Mouse (Mus musculus): ENCODE measurements at regions not wholly inside any gene's neighbourhood (a gene's known extent, or its start where the extent isn't known, plus 50 kb on each side); places are given as distances from the start of the nearest gene placed in this dataset.
A peak's percentile ranks its signal among the peaks of the same experiment; 100 is the strongest.

DNA sequence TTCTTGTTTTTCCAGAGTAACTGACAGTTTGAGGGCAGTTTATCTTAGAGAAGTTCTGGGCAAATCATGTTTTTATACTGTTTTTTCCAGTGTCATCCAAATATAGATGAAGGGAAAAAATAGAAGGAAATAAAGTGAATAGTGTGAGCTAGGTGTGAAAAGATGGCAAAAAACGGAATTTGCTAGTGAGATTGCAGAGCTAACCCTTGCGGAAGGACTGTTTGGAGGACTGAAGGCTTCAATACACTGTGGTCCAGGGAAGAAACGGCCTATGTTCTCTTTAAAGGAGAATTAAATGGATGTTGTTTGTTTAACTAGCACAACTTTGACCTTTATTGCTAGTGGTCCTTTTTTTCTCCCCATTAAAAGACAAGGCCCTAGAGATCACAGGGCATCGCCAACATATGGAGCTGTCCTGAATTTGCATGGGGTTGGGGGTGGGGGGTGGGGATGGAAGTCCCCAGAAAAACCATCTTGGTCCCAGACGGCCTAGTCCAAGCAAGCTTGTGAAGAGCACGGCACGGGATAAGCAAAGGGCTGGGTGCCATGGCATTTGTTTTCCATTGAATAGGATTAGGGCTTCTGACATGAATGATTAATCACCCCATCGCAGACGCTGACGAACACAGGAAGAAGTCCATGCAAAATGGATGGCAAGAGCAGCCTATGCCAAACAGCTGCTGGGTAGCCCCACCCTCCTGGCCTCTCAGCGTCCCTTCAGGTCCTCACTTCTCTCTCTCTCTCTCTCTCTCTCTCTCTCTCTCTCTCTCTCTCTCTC lies 480.0 kb downstream of the Nuf2 start:
- DNase-seq (ENCODE audit: low spot score), result peak; percentile 37

DNA sequence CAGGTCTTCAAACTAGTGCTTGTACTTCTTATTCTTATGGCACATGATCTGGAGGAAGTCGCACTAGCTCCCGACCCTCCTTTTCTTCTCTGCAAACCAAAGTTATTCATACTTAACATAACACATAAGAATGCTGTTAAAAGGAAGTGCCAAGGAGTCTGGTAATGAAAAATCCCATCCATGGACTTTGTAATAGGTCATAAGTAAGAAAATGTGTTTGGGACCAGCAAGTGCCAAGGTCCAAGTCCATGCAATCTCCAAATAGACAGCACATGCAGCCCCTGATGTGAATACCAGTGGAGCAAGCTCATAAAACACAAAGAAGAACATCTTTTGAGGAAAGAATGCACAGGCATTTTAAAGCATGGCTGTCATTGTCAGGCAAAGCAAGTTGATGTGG lies 481.4 kb downstream of the Nuf2 start:
- no peak for DNase-seq (ENCODE audit: low spot score)

DNA sequence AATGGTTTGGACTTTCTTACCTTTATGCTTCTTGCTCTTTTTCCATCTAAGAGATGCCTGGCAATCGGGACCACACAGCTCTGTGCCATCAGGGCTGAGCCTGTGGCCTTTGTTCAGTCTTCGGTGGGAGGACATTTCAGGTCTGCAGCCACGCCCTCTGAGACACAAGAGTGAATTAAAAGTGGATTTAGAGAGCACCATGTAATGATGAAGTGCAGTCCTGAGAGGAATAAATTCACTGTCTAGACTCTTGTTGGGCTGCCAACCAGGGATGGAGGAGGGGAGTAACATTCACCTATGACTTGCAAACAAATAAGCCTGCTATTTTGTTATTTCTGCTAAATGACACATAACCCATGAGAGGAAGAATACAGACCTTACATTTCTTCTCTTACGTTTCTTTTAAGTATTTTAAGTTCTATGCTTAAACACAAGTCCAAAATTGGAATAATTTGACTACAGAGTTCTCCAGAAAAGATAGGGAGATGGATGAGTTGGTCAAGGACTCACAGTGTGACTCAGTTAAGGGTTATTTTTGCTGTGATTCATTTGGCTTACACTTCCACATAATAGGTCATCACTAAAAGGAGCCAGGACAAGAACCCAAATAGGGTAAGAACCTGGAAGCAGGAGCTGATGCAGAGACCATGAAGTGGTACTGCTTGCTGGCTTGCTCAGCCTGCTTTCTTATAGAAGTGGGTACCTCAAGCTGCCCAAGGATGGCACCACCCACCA lies 484.3 kb downstream of the Nuf2 start:
- DNase-seq (ENCODE audit: low spot score), result no peak

DNA sequence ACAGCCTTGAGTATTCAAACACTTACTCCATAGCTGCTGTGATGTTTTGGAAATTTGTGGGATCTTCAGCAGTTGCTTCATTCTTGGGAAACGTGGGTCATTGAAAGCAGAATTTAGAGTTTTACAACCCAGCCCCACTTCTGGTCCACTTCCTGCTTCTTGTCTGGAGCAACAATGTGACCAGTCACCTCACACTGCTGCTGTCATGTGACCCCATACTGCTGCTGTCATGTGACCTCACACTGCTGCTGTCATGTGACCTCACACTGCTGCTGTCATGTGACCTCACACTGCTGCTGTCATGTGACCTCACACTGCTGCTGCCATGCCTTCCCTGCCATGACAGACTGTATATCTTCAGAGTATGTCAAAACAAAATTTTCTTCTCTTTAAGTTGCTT lies 497.7 kb downstream of the Nuf2 start:
- DNase-seq (ENCODE audit: low spot score), result no peak

DNA sequence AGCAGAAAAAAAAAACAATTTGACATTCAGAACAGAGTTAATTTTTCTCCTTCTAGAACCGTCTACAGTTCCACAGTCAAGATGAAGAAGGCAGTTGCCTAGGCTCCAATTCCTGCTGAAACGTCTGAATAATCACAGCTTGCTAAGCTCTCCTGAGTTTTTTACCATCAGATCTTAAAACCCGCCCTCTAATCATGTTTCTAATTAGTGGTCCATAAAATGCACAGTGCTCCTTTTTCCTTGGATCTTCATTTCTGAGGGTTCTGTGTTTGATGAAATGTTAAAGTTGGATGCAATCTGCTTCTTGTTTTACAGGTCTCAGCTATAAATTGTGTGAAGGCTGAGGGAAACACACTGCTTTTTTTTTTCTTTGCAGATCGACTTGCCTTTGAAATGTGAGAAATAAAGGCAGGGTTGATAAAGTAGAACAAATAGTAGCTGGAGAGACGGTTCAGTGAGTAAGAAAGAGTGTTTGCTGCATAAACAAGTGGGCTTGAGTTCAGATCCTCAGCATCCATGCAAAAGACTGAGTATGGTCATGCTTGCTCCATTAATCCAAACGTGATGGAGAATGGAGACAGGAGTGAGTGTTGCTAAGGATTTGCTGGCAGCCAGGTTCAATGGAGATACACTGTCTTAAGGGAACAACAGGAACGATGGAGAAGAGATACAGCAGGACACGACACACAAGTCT lies 499.3 kb downstream of the Nuf2 start:
- no peak for DNase-seq (ENCODE audit: low spot score)

DNA sequence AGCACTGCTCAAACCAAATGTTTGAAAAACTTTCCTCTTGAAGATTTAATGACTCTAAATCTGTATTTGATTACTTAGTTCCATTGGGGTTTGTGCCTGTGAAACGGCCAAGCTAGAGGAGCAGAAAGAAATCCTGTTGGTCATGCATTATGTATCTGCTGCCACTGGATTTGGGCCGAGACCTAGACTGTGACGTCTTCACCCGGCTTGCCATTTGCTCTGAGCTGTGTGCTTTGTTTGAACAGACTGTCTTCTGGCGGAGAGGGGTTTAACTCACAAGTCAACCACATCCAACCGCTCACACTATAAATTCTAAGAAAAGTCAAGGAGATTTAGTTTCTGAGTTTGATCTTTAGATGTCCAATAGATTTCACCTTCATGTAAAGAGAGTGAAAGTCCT lies 503.6 kb downstream of the Nuf2 start:
- no peak for DNase-seq (ENCODE audit: low spot score)

DNA sequence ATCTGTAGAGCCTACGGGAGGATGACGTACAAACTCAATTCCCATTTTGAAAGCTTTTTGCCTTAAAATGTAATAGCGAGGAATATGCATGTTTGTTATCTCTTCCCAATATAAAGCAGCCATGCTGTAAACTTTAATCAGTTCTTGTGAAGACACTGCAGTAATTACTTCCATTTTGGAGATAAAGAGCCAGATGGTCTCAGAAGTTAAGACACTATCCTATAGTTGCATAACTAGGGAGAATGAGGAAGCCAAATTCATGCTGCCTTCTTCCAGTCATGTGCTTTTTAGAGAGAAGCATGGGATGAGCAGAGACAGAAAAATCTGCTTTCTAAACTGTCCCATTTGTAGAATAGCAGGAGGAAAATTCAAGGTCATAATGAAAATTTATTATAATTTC lies 504.0 kb downstream of the Nuf2 start:
- DNase-seq (ENCODE audit: low spot score), result no peak

DNA sequence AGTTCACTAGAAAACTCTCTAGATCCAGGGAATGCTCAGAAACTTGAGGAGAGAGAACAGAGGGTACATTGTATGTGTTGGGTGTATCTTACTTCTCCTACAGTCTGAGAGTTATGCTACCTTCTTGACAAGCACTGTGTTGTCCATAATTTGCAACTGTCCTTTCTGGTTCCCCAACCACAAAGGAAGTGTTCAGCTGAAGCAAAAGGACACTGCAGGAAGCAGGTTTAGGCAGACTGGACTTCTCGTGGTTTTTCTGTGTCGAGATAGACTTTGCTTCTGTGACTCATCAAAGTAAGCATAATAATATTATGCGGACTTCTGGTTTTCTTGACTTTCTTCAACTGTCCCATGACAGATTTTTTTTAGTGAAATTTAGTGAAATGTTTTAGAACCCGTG lies 506.7 kb downstream of the Nuf2 start:
- no peak for DNase-seq (ENCODE audit: low spot score)

DNA sequence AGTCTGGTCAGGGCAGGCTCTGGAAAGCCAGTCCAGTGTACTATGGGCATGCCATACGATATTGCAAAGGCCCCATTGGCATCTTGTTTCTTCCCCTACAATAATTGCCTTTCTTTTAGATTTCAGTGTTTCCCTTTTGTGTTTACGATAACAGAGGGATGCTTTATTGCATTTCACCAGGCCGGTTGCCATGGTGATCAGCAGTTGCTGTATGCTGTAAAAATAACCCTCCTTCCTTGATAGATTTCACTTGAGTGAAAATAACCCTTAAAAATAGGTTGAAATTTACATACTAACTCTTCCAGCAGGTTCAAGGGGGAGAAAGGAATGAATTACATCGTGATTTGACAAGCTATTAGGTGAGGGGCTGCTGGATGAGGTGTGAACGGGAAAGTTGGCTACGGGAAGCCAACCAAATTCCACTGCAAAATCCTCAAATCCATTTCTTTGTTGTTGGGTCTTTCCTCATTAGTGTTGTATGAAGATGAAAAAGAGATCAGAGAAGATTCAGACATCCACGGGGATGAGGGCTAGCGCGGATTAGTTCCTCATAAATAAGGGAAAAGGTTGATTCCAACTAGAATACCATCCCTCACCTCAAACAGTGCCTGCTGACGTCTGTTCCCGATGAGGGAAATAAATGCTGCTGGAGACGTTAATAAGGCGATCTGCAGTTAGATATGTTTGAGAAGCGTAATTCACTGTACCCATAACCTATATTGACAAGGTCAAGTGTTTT lies 539.6 kb downstream of the Nuf2 start:
- no peak for DNase-seq (ENCODE audit: low spot score)

DNA sequence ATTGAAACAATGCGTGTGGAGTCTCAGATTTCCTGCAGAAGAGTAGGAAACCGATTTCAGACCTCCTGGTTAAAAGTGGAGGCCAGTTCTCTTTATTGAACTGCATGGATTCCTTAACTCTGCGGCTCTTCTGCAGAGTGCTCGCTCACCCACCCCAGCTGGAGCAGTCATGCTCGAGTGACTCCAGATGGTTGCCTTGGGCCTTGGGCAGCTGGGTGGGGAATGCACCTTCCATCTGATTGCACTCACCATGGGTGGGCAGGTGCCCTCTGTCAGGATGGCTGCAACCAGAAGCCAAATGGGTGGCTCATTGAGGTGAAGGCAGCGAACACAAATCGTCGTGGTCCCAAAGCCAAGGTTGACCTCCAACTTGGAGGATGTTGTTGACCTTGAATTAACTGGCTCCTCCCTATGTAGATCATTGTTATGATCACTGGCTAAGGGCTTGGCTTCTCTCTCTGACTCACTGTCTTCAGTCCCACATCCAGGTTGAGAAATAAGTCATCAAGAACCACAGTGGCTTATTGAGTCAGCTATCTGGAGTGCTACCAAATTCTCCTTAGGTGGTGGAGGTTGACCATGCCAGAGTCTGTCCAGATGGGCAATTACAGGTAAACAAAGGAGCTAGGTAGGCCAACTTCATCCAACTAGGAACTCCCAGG lies 543.1 kb upstream of the Pbx1 start:
- DNase-seq (ENCODE audit: low spot score), result no peak

DNA sequence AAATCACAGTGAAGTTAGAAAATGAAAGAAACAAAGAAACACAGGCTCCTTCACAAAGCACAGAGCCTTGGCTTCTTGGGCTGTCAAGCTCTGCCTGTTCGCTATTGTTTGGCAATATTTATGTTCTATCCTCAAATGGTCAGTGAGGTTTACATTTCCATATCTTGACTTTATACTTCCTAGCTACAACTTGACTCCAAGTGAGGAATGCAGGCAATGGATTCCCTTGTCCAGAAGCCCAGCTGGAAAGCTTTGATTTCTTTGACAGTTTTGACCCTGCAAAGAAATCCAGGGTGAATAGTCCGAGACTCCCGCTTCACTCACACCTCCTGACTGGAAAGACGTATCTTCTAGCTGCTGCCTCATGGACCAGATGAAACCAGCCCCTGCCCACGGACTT lies 537.3 kb upstream of the Pbx1 start:
- DNase-seq (ENCODE audit: low spot score), result no peak

DNA sequence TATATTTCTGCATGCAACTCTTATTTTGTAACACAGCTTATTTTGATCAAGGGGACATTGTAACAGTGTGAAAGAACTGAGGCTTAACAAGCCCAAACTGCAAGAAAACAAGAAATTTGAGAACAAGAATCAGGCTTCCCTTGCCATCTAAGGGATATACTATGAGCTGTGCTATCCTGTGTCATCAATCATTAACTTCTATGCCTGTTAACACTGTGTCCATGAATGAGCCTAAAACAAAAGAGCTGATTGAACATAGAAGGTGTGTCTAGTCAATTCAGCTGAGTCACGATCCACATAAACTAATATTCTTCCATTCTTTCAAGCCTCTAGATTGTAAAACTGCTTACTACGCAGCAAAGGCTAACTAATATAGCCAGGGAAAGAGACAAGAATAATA lies 535.3 kb upstream of the Pbx1 start:
- DNase-seq (ENCODE audit: low spot score), result no peak

DNA sequence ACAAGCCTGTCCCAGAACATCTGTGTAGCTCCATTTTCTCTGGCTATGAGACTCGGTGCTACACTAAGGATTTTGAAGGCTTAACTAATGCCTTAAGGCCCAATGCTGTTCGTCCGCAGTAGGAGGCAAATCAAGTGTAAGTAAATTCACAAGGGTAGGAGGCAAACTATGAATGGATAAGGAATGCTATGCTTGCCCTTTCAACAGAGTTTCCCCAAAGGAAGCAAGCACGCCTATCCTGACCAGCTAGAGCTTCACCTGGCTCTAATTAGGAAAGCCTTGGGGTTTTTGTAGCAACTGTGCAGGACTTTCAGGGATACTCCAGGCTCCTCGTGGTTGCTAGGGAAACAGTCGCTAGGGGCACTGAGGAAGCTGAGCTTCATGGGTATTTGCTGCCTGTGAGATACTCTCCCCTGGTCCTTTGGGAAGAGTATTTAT lies 532.4 kb upstream of the Pbx1 start:
- DNase-seq (ENCODE audit: low spot score), result no peak

DNA sequence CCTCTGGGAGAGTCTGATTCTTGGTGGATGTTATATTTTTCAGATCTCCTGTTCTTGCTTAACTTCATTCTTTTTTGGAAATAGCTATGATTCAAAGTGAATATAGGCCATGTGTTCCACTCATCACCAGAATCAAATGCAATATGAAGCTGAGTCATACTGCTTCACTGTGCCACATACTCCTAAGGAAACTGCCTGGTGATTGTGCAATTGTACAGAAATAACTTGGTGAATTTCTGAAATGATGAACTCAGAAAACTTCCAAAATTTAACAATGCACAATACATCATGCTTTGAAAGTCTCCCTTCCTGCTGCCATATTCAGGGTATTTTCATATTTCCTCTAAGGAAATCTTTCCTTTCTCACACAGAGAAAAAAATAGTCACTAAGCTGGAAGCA lies 518.9 kb upstream of the Pbx1 start:
- DNase-seq (ENCODE audit: low spot score), result no peak

DNA sequence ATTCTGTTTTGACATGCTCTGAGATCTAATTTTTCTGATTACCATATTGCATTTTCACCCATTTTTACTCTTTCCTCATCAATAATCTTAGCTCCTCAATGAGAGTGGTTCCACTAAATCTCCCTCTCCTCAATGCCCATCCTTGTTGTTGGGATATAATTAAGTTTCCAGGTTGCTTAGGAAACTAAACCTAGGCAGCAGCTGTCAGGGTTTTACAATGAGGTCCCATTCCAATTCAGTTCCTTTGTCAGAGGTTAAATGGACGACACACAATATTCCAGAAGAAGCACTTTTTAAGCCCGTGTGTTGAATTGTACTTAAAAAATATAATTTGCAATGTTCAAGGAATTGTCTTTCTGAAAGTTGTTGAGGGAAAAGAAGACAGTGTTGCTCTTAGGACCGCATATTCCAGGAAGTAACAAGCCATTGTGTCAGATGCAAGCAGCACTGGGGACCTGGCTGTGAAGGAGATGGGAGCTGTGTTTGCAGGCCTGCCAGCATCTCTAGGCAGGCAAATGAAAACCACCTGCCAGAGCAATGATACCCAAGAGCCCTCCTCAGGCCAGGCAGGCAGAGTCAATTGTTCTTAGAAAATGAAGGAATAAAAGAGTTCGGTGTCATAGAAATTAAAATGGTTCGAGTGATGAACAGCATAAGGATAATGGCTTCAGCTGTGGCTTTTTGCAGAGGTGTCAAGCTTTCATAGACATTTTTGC lies 492.2 kb upstream of the Pbx1 start:
- DNase-seq (ENCODE audit: low spot score), result no peak

DNA sequence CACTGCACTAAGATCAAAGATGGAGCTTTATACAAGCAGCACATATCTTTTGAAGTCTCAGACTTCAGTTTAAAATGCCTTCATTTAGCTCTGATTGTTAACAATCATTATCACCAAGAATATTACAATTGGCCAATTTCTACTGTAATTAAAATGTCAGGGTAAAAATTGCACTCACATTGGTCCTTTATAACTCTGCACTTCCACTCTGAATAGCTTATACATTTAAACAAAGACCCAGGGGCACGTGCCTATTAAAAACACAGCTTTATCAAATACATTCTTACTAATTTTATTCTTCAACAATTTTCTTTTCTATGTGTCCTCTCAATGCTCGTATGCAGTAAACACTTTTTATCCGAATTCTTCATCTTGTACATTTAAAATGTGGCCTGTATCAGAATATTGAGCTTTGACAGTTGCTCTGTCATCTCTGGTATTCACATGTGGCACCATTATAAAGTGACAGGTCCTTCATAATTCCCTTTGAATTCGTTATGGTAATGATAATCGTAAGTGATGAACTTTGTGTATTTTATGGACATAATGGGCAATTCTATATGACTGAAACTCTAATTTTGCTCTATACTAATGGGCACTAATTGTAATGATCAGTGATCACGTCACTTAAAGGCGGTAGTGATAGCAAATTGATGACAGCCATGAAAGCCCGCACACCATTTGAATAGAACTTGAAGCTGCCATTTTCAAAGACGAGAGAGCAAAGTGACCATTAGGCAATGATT lies 486.4 kb upstream of the Pbx1 start:
- DNase-seq (ENCODE audit: low spot score), result no peak

DNA sequence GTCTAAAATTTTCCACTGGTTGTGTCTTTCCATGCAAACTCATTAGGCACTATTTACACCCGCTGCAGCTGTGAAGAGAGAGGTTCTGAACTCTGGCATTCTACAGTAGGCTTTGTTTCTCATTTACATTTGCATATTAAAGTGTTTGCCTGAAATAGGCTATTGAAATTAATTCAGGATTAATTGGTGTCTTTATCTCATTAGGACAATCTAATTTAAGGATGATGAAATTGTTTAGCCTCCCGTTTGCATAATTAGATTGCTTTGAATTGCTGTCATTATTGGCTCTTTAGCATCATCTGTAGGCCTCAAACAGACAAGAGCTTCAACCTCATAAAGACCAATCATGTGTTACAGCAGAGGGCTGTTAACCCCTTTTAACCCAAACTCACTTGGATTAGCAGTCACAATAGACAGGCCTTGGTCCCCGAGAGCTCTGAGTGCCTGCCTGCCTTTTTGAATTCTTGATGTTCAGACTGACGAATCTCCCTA lies 476.7 kb upstream of the Pbx1 start:
- DNase-seq (ENCODE audit: low spot score), result no peak

DNA sequence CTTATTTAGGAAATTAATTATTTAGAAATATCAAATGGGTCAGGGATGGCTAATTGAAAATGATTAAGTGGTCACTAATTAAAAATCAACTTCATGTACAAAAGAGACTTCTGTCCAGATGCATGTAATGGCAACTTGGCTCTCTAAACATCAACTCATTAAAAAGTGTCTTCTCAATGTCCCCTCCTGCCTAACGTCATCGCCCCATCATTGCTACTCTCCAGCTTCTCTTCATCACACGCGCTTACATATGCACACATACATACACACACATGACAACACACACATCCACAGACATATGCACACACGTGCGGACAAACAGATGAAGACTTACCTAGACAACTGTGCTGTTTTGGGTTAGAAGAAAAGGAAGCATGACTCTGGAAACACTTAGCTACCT lies 476.1 kb upstream of the Pbx1 start:
- no peak for DNase-seq (ENCODE audit: low spot score)

DNA sequence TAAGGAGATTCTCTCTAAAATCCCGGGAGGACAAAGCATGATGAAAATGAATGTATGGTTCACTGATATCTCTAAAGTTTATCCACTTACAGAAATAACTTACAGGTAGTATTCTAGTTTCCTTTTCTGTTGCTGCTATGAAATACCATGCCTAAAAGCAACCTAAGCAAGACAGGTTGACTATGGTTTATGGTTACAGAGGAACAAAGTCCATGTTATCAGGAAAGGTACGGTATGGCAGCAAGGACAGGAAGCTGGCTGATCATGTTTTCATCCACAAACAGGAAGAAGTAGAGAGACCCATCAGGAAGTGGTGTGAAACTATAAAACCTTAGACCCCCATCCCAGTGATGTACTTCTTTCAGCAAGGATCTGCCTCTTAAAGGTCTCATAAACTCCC lies 466.4 kb upstream of the Pbx1 start:
- no peak for DNase-seq (ENCODE audit: low spot score)

DNA sequence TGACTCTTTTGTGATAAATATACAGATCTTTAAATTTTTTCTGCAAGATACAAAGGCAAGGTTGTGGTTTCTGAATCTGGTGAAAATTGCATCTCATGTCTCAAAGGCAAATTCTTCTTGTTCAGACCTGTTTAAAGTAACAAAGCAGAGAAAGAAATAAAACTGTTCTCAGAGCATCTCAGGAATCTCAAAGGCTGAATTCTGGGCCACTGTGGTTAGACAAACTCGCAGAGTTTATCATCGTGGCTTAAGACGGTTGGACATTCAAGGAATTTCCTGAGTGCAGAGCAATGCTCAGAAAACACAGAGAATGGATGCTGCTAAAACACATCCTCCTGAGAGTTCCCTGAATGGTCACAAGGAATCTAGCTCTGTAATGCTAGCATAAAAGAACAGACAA lies 429.5 kb upstream of the Pbx1 start:
- DNase-seq (ENCODE audit: low spot score), result no peak

Measured in MN1 (cell line).